Mouse (Mus musculus) layer of hippocampus, adult 18-20 months (tissue): ENCODE results near the gene Cnot1. TPM values are rescaled to one million over a fixed set of nuclear protein-coding genes. Genes with fewer than 3 reads are reported as not detected.
A peak's percentile ranks its signal among the peaks of the same experiment; 100 is the strongest.
"Not testable (repeated sequence)": the region's sequence is repeated elsewhere in the genome, so short reads cannot be mapped to it uniquely, and the experiment has no call there.

Experiments
- DNase-seq, 2 experiments: peaks; one replicate each; pipeline ENCODE4 v3.0.0; 2022; ENCODE audit warnings: low spot score in 2 of 2
- total RNA-seq, 2 experiments: library from RNA; stranded (reverse); gene quantifications; 2 replicates each; pipeline ENCODE4 v1.2.3; 2021

Gene Cnot1
- total RNA-seq, 2 experiments from 2014 or later: 118 to 119 TPM

GRCm38 (mm10) chr8:95817597-95817996, 10.3 kb upstream of the Cnot1 start:
- no peak for DNase-seq

GRCm38 (mm10) chr8:95816044-95816708, 8.9 kb upstream of the Cnot1 start:
- no peak for DNase-seq

- DNase-seq: no peak
Observed at GRCm38 (mm10) chr8:95810184-95810591, 2.9 kb upstream of the Cnot1 start.

DNA sequence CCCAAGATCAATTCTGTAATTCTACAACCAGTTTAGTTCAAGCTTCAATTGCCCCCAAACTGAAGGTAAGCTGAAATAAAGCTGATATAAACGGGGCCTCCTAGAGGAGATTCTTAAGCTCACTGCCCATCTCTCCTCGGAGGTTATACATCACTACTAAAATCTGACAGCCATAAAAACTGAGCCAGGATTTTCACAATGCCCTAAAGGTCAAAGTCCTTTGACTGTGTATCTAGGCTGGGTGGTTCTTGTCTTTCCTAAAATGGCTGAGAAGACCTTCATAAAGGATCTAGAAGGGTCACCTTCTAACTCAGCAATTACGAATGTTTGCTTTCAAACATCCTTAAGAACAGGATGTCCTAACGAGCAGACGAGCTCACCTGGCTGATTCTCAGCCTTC, 1.9 kb upstream of the Cnot1 start:
- no peak for DNase-seq

GRCm38 (mm10) chr8:95808631-95809030, 1.4 kb upstream of the Cnot1 start:
- DNase-seq: no peak

DNA sequence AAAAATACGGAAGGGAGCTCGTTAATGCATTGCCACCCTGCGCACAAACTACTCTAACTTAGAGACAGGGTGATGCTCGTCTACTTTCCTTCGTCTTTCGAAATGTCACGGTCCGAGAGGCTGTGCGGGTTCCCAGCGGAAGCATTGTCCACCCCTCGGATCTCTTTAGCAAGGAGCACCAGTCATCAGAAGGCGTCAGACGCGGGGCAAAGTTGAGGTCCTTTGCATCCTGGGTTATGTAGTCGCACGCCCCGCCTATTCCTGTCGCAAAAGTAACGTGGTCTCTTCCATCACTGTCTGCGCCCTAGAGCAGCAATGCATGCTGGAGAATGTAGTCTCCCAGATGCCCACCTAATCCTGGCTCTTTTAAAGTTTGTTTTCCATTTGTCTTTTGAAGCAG, 597 bp upstream of the Cnot1 start:
- DNase-seq: peak; percentile 91 to 97

DNA sequence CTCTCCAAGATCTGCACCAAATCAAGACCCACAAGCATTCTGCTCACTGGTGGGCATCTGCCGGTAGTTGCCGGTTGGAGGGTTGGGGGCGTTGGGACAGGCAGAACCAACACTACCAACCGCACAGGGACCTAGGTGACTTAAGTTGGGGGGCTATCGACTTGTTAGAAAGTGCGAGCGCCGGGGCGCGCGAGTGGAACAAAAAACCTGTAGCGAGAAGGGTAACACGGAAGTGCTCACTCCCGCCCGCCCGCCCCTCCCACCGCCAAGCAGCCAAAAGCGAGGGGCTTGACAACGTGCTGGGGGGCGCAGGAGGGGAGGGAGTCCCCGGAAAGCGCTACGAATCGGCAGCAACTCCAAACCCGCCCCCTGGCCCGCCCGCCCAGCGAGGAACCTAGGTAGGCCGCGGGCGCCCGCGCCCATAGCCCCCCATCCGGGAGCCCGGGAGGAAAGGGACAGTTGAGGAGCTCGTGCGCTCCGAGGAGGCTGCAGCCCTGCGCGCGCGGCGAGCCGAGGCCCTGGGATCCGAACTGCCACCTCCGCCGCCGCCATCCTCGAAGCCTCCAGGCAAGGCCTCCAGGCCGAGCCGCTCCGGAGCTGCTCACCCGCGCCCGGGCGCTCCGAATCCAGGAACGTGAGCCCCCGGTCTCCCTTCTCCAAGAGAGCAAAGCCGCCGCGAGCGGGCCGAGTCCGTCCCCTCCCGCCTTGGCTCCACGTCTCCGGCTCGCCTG, 638 bp downstream of the Cnot1 start:
- DNase-seq: peak in 1 of 2 experiments; percentile 11

DNA sequence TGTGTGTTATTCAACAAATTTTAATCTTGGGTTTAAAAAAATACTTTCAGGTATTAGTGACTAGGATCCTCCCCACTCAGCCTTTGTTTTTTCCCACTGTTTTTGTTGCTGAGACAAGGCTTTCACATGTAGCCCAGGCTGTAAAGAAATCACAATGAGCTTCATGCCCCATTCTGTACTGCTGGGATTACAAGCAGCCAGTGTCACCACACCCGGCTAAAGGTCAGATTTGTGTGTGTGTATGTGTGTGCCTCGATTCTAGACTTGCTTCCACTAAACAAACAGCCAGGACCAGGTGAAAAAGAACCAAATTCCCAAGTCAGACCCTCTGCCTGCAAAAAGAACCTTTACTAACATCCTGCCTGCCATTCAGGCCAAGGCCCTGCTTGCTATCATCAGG, 1.8 kb downstream of the Cnot1 start:
- DNase-seq: no peak

DNA sequence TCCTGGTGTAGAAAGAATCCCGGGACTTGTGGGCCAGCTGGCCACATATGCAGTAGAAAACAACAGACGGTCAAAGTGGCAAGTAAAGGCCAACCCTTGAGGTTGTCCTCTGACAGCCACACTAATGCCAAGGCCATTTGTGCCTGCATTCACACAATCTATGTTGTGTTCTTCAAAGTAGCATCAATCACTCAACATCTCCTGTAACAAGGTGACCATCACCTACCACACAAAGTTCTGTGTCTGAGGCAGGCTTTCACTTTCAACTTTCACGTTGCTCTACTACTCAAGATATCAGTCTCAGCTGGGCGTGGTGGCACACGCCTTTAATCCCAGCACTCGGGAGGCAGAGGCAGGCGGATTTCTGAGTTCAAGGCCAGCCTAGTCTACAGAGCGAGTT, 5.0 kb downstream of the Cnot1 start:
- DNase-seq: no peak

GRCm38 (mm10) chr8:95801476-95802064, 5.7 kb downstream of the Cnot1 start:
- DNase-seq: no peak

GRCm38 (mm10) chr8:95800353-95800752, 6.9 kb downstream of the Cnot1 start:
- DNase-seq: no peak

- DNase-seq: no peak
Observed at GRCm38 (mm10) chr8:95799891-95800290, 7.4 kb downstream of the Cnot1 start.

DNA sequence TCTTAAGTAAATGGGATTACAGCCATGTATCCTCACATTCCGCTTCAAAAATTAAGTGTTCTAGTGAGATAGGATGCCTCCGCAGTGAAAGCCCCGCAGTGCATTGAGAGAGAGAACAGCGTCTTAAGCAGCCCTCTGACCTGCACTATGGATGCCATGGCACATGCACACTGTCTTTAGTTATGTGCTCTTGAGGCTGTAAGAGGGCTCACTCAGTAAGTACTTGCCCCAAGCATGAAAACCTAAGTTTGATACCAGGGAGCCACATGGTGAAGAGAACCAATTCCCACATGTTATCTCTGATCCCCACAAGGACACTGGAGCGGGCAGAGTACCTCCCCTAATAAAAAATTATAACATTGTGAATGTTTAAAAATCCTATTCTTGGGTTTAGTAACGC, 8.1 kb downstream of the Cnot1 start:
- DNase-seq: no peak

DNA sequence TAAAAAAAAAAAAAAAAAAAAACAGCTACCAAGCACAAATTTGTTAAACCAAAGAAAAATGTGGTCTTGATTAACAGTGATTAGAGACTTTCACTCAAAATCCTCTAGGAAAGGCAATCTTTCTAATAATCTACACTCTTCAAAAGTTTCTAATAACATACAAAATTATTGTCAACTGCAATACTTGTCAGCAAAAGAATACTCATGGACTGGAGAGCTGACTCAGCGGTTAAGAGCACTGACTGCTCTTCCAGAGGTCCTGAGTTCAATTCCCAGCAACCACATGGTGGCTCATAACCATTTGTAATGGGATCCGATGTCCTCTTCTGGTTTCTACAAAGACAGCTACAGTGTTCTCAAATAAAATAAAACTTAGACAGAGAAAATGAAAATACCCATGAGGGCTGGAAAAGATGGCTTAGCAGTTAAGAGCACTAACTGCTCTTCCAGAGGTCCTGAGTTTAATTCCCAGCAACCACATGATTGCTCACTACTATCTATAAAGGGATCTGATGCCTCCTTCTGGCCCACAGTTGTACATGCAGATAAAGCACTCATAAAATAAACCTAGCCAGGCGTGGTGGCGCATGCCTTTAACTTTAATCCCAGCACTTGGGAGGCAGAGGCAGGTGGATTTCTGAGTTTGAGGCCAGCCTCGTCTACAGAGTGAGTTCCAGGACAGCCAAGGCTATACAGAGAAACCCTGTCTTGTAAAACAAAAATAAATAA, 11.8 kb downstream of the Cnot1 start:
- DNase-seq: not testable (repeated sequence)

DNA sequence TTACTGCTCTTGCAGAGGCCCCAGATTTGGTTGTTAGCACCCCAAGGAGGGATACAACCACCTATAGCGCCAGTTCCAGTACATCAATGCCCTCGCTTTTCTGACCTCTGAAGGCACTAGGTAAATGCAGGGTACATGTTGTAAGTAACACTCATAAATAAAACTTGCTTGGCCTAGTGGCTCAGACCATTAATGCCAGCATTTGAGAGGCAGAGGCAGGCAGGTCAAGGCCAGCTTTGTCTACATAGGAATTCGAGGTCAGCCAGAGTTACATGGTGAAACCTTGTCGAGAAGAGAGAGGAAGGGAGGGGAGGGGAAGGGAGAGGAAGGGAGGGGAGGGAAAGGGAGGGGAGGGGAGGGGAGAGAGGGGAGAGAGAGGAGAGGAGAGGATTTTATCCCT, 21.7 kb downstream of the Cnot1 start:
- no peak for DNase-seq

DNA sequence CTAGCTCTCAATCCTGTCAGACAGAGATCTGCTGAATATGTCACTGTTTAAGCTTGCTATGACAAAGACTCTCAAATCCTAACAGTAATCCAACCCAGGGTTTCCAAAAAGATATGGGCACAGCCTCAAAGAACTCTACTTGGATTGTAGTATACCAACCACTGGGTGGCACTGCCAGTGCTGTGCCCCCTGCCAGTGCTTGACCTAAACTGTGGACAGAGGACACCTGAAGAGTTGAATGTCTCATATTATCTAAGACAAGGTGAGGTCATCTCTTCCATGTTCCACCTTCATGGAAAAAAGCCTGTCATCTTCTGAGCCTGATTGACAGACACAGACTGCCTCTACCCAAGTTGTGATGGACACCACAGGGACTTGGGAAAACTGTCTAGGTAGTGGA, 24.6 kb downstream of the Cnot1 start:
- no peak for DNase-seq

- no peak for DNase-seq
Observed at GRCm38 (mm10) chr8:95781775-95782174, 25.5 kb downstream of the Cnot1 start.

DNA sequence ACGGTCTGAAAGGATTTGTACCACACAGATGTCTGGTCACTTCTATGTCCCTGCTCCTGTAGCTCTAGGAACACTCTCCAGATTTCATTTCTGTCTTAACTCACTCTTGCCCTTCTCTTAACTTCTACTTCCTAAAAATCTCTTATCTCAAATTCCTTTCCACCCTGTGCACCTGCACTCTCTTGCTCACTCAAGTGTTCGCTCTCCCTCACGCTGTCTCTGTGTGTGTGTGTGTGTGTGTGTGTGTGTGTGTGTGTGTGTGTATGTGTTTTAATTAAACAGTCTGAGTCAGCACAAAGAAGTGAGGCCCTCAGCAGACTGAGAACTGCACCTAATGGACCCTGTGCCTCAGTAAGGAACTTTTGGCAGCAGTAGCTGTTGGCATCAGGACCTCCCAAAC, 26.2 kb downstream of the Cnot1 start:
- DNase-seq: no peak

DNA sequence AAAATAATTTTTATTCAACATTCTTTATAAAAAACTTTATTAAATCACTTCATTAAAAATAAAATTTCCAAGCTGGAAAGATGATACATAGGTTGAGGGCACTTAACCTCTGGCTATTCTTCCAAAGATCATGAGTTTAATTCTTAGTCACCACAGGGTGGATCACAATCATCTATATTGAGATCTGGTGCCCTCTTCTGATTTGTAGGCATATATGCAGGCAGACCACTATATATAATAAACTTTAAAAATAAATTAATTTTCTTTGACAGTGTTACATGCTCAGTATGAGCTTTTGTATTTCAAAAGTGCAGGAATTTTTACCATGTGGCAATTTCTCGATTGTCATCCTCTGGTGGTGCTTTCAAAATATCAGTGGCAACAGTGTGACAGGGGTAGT, 43.1 kb downstream of the Cnot1 start:
- no peak for DNase-seq

GRCm38 (mm10) chr8:95760323-95760722, 46.9 kb downstream of the Cnot1 start:
- no peak for DNase-seq

DNA sequence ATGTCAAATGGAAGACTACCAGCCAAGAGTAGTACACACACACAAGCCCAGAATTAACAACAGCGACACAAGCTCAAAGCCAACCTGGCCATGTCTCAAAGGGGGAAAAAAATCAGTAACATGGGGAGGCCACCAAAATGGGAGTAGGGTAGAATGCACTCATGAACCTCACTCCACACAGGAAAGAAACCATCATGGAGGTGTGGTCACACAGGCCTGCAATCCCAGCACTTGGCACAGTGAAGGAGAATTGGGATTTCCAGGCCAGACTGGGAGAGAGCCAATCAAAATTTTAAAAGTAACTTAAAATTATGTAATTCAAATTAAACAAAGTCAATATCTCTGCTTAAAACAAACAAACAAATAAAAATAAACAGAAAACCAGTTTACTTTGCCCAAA, 55.3 kb downstream of the Cnot1 start:
- no peak for DNase-seq

GRCm38 (mm10) chr8:95748028-95748427, 59.2 kb downstream of the Cnot1 start:
- DNase-seq: no peak
